Mouse (Mus musculus) heart, adult 2 months (tissue): ENCODE results near the gene Emp1.

Source experiments
- CTCF ChIP-seq: fragments of 200-600 bp; IDR thresholded peaks from 2 replicates; pipeline ENCODE4 v1.8.1; 2022; ENCODE audit warnings: antibody characterized with exemption, mild to moderate bottlenecking, moderate library complexity
- POLR2A ChIP-seq: fragments of 200-500 bp; IDR thresholded peaks from 2 replicates; pipeline ENCODE4 v1.6.1; 2011; ENCODE audit warnings: mild to moderate bottlenecking, low read depth, low read length, control low read depth; ENCODE audit not compliant: insufficient read depth

- no peak for TF ChIP-seq CTCF
- TF ChIP-seq POLR2A: no peak
Measured at GRCm38 (mm10) chr6:135323311-135323982, 38.9 kb upstream of the Emp1 start.
